ENCODE assay signal across 9 mouse cellular contexts in the genomic region with DNA sequence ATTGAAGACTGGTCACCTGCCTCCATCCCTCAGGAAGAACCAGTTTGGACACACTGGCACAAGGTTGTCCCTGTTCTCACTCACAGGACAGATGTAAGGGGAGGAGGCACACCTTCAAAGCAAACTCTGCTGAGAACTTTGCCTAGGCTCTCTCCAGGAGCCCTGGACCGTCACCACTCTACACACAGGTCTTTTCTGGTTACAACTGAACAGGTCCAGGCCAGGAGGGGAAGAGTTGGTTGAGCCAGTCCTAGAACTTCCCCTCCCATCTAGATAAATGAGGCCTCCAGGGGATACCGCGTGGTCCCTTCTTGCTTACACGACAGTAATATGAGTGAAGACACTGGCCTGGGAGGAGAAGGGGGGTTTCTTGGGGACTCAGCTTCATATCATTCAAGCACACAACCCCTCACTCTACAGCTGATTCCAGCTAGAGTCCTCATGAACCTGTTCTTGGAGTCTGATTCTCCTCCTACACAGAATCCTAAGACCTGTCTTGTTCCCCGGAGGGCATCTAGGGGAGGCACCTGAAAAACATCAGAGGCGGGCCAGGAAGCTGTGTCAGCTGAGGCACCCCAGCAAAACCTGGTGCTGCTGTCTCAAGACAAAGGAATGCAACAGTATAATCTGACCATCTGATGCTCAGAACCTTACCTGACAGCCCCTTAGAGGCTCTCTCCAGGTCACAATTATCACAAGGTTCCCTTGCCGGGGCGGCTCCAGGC. TPM values are rescaled to one million over a fixed set of nuclear protein-coding genes. Genes with fewer than 3 reads are reported as not detected.
DNase-seq lines count a peak whose midpoint lies in the region; ATAC-seq and TF ChIP-seq lines count a peak whose summit lies in the region.
"Had no signal": no experiment of that assay in that cellular context is flagged by ENCODE, and none has a peak within 500 bp of the region (broad histone marks: within the 10 kb centered on the region; RNA-seq: fewer than 3 reads in every experiment).

No protein-coding gene starts in this region.

- no peak for ATAC-seq in hindbrain, embryonic 12.5 days (ENCODE audit: low FRiP score)
- no peak for ATAC-seq in hindbrain, embryonic 11.5 days (ENCODE audit: low FRiP score)
- no peak for ATAC-seq in intestine, embryonic 14.5 days (replicated peaks; ENCODE audit: low FRiP score, low TSS enrichment, low read depth)
- ATAC-seq in liver, embryonic 13.5 days (ENCODE audit: low read depth) = peak; percentile 5; the same call in 1 of the 2 replicates

- DNase-seq in hindbrain, embryonic 11.5 days (ENCODE audit: low spot score) = no peak
- no peak for DNase-seq in intestine, embryonic 14.5 days (ENCODE audit: low spot score)
- DNase-seq in liver, embryonic 13.5 days = no peak
- no peak for DNase-seq in cerebellum, adult 9-11 months
- no peak for DNase-seq in left cerebral cortex, adult 2 months (ENCODE audit: extremely low spot score in 1 of 2, low spot score in 2 of 2)
- no peak for DNase-seq in adrenal gland, adult 2 months

- no peak for TF ChIP-seq CTCF in bone marrow, adult 2 months (IDR thresholded peaks at IDR 0.05; ENCODE audit: control insufficient read depth, insufficient read depth, low read length)
- no peak for TF ChIP-seq CTCF in left cerebral cortex, adult 2 months (IDR thresholded peaks at IDR 0.05)

- H3K27ac ChIP-seq in hindbrain, embryonic 12.5 days = no peak overlapping the region
- H3K27ac ChIP-seq in hindbrain, embryonic 11.5 days (ENCODE audit: low read depth, low read length) = no peak overlapping the region
- peak overlapping the region; percentile 96 for H3K27ac ChIP-seq in bone marrow, adult 2 months (ENCODE audit: control insufficient read depth, insufficient read depth, low read depth, low read length, poor library complexity)
- peak overlapping the region; percentile 43 for H3K27ac ChIP-seq in intestine, embryonic 14.5 days (ENCODE audit: low read depth)
- H3K27ac ChIP-seq in liver, embryonic 13.5 days = peak overlapping the region; percentile 99
- no peak overlapping the region for H3K27ac ChIP-seq in left cerebral cortex, adult 2 months

- no peak for TF ChIP-seq POLR2A in bone marrow, adult 2 months (IDR thresholded peaks at IDR 0.05; ENCODE audit: borderline replicate concordance, control insufficient read depth, low read depth, low read length)

- no peaks in the 10 kb centered on the region for H3K9me3 ChIP-seq in hindbrain, embryonic 12.5 days (replicated peaks)
- H3K9me3 ChIP-seq in hindbrain, embryonic 11.5 days (ENCODE audit: control insufficient read depth, low read length) = no peaks in the 10 kb centered on the region
- H3K9me3 ChIP-seq in intestine, embryonic 14.5 days (ENCODE audit: control insufficient read depth, low read length) = no peaks in the 10 kb centered on the region
- H3K9me3 ChIP-seq in liver, embryonic 13.5 days (replicated peaks) = no peaks in the 10 kb centered on the region

- H3K4me3 ChIP-seq in hindbrain, embryonic 12.5 days = no peak overlapping the region
- no peak overlapping the region for H3K4me3 ChIP-seq in hindbrain, embryonic 11.5 days (ENCODE audit: low read depth, low read length)
- no peak overlapping the region for H3K4me3 ChIP-seq in bone marrow, adult 2 months (replicated peaks; ENCODE audit: control insufficient read depth, low read depth, low read length)
- no peak overlapping the region for H3K4me3 ChIP-seq in intestine, embryonic 14.5 days (ENCODE audit: low read depth, low read length)
- peak overlapping the region; percentile 66 for H3K4me3 ChIP-seq in liver, embryonic 13.5 days (replicated peaks)
- H3K4me3 ChIP-seq in left cerebral cortex, adult 2 months = no peak overlapping the region

- 83% methylated on average over 8 of the region's 8 CpGs for WGBS in hindbrain, embryonic 12.5 days
- 83% methylated on average over 8 of the region's 8 CpGs for WGBS in hindbrain, embryonic 11.5 days
- 62% methylated on average over 8 of the region's 8 CpGs for WGBS in bone marrow, adult 2 months
- 65% methylated on average over 8 of the region's 8 CpGs for WGBS in intestine, embryonic 14.5 days
- 47% methylated on average over 8 of the region's 8 CpGs for WGBS in liver, embryonic 13.5 days (ENCODE audit: insufficient replicate concordance)

- no peak overlapping the region for H3K4me2 ChIP-seq in hindbrain, embryonic 12.5 days (replicated peaks)
- H3K4me2 ChIP-seq in hindbrain, embryonic 11.5 days (replicated peaks; ENCODE audit: low read depth, low read length) = no peak overlapping the region
- H3K4me2 ChIP-seq in intestine, embryonic 14.5 days (ENCODE audit: low read length) = no peak overlapping the region
- H3K4me2 ChIP-seq in liver, embryonic 13.5 days = peak overlapping the region; percentile 91

- H3K27me3 ChIP-seq in hindbrain, embryonic 12.5 days = no peaks in the 10 kb centered on the region
- no peaks in the 10 kb centered on the region for H3K27me3 ChIP-seq in hindbrain, embryonic 11.5 days (ENCODE audit: control insufficient read depth, insufficient read depth, low read length)
- no peaks in the 10 kb centered on the region for H3K27me3 ChIP-seq in intestine, embryonic 14.5 days (replicated peaks; ENCODE audit: control insufficient read depth, insufficient read depth, low read length)
- H3K27me3 ChIP-seq in liver, embryonic 13.5 days = no peaks in the 10 kb centered on the region

- H3K9ac ChIP-seq in hindbrain, embryonic 12.5 days = 0 out of 2 replicates have a peak overlapping the region, but pooled peaks have one; percentile 25
- no peak overlapping the region for H3K9ac ChIP-seq in hindbrain, embryonic 11.5 days (ENCODE audit: low read depth, low read length)
- no peak overlapping the region for H3K9ac ChIP-seq in intestine, embryonic 14.5 days (ENCODE audit: low read length)
- peak overlapping the region; percentile 85 for H3K9ac ChIP-seq in liver, embryonic 13.5 days

- peaks cover 6% of the 10 kb centered on the region; the same call in 1 of the 2 replicates for H3K36me3 ChIP-seq in hindbrain, embryonic 12.5 days
- no peaks in the 10 kb centered on the region for H3K36me3 ChIP-seq in hindbrain, embryonic 11.5 days (ENCODE audit: control insufficient read depth, insufficient read depth, low read length)
- H3K36me3 ChIP-seq in intestine, embryonic 14.5 days (ENCODE audit: control insufficient read depth, insufficient read depth, low read length) = no peaks in the 10 kb centered on the region
- H3K36me3 ChIP-seq in liver, embryonic 13.5 days = peaks cover 63% of the 10 kb centered on the region

- peaks cover 36% of the 10 kb centered on the region for H3K4me1 ChIP-seq in hindbrain, embryonic 12.5 days
- H3K4me1 ChIP-seq in hindbrain, embryonic 11.5 days (replicated peaks; ENCODE audit: control insufficient read depth, insufficient read depth, low read length) = peaks cover 7% of the 10 kb centered on the region
- peaks cover 18% of the 10 kb centered on the region for H3K4me1 ChIP-seq in bone marrow, adult 2 months (ENCODE audit: control insufficient read depth, insufficient read depth, low read length)
- H3K4me1 ChIP-seq in intestine, embryonic 14.5 days (replicated peaks; ENCODE audit: control insufficient read depth, insufficient read depth, low read length) = peaks cover 27% of the 10 kb centered on the region
- peaks cover 98% of the 10 kb centered on the region for H3K4me1 ChIP-seq in liver, embryonic 13.5 days (replicated peaks)

- intact Hi-C loops in left cerebral cortex, adult 2 months (cut with DNase I) = no loop called here

RNA-seq across cellular contexts. Expression of a gene that starts 4.6 kb away (rescaled TPM):
- 2.3 and 4.2 TPM in 2 replicates for polyA plus RNA-seq in hindbrain, embryonic 12.5 days (2016; fragmentation: Nextera tagmentation; extraction: Ambion mirVana)
- 3.4 and 3.8 TPM in 2 replicates for polyA plus RNA-seq in hindbrain, embryonic 11.5 days (2014; fragmentation: Nextera tagmentation; extraction: Ambion mirVana)
- polyA plus RNA-seq in bone marrow, adult 2 months (2011; ENCODE audit: insufficient read depth, insufficient read length, low replicate concordance, missing spikeins) = 44.8 and 74.9 TPM in 2 replicates
- polyA plus RNA-seq in intestine, embryonic 14.5 days (2014; fragmentation: Nextera tagmentation; extraction: Ambion mirVana) = 1.1 and 2.5 TPM in 2 replicates
- 39.0 and 42.3 TPM in 2 replicates for polyA plus RNA-seq in liver, embryonic 13.5 days (2015; fragmentation: Nextera tagmentation; extraction: Ambion mirVana)
- total RNA-seq in left cerebral cortex, adult 2 months (2021) = under 1 TPM in 1 of 2 experiments, not detected in 1; 0.52 TPM
- 1 to 10 TPM in 1 of 2 experiments, under 1 TPM in 1; 0.58 to 1.3 TPM for total RNA-seq in adrenal gland, adult 2 months (2021)
- polyA plus RNA-seq in adrenal gland, adult 2 months (2012; rRNA removed) = 0.86 and 0.99 TPM in 2 replicates

RNA-seq across cellular contexts. Expression of a gene that starts 7.4 kb away (rescaled TPM):
- polyA plus RNA-seq in hindbrain, embryonic 12.5 days (2016; fragmentation: Nextera tagmentation; extraction: Ambion mirVana) = 1.3 TPM in 2 replicates
- polyA plus RNA-seq in hindbrain, embryonic 11.5 days (2014; fragmentation: Nextera tagmentation; extraction: Ambion mirVana) = 0.40 and 0.65 TPM in 2 replicates
- polyA plus RNA-seq in bone marrow, adult 2 months (2011; ENCODE audit: insufficient read depth, insufficient read length, low replicate concordance, missing spikeins) = 4.4 and 13.1 TPM in 2 replicates
- polyA plus RNA-seq in intestine, embryonic 14.5 days (2014; fragmentation: Nextera tagmentation; extraction: Ambion mirVana) = 16.9 and 24.5 TPM in 2 replicates
- 3.0 and 3.2 TPM in 2 replicates for polyA plus RNA-seq in liver, embryonic 13.5 days (2015; fragmentation: Nextera tagmentation; extraction: Ambion mirVana)
- not detected for total RNA-seq in left cerebral cortex, adult 2 months (2021)
- not detected for total RNA-seq in adrenal gland, adult 2 months (2021)
- polyA plus RNA-seq in adrenal gland, adult 2 months (2012; rRNA removed) = not detected in 2 replicates
- polyA plus RNA-seq: neural tube, embryonic 11.5 days had no signal

RNA-seq across cellular contexts. Expression of a gene that starts 28.7 kb away (rescaled TPM):
- polyA plus RNA-seq in hindbrain, embryonic 12.5 days (2016; fragmentation: Nextera tagmentation; extraction: Ambion mirVana) = 51.0 and 54.4 TPM in 2 replicates
- 55.8 and 57.1 TPM in 2 replicates for polyA plus RNA-seq in hindbrain, embryonic 11.5 days (2014; fragmentation: Nextera tagmentation; extraction: Ambion mirVana)
- 12.8 and 21.7 TPM in 2 replicates for polyA plus RNA-seq in bone marrow, adult 2 months (2011; ENCODE audit: insufficient read depth, insufficient read length, low replicate concordance, missing spikeins)
- 37.3 and 38.6 TPM in 2 replicates for polyA plus RNA-seq in intestine, embryonic 14.5 days (2014; fragmentation: Nextera tagmentation; extraction: Ambion mirVana)
- polyA plus RNA-seq in liver, embryonic 13.5 days (2015; fragmentation: Nextera tagmentation; extraction: Ambion mirVana) = 23.4 and 35.2 TPM in 2 replicates
- 10 to 100 TPM; 46.7 to 50.1 TPM for total RNA-seq in left cerebral cortex, adult 2 months (2021)
- 10 to 100 TPM; 31.8 to 44.5 TPM for total RNA-seq in adrenal gland, adult 2 months (2021)
- 31.4 and 33.8 TPM in 2 replicates for polyA plus RNA-seq in adrenal gland, adult 2 months (2012; rRNA removed)

RNA-seq across cellular contexts. Expression of a gene that starts 28.9 kb away (rescaled TPM):
- polyA plus RNA-seq in hindbrain, embryonic 12.5 days (2016; fragmentation: Nextera tagmentation; extraction: Ambion mirVana) = 31.8 and 34.7 TPM in 2 replicates
- 16.0 and 19.9 TPM in 2 replicates for polyA plus RNA-seq in hindbrain, embryonic 11.5 days (2014; fragmentation: Nextera tagmentation; extraction: Ambion mirVana)
- polyA plus RNA-seq in bone marrow, adult 2 months (2011; ENCODE audit: insufficient read depth, insufficient read length, low replicate concordance, missing spikeins) = 17.4 and 40.9 TPM in 2 replicates
- polyA plus RNA-seq in intestine, embryonic 14.5 days (2014; fragmentation: Nextera tagmentation; extraction: Ambion mirVana) = 18.5 and 20.7 TPM in 2 replicates
- polyA plus RNA-seq in liver, embryonic 13.5 days (2015; fragmentation: Nextera tagmentation; extraction: Ambion mirVana) = 9.9 and 10.2 TPM in 2 replicates
- 10 to 100 TPM; 27.1 to 29.4 TPM for total RNA-seq in left cerebral cortex, adult 2 months (2021)
- total RNA-seq in adrenal gland, adult 2 months (2021) = 10 to 100 TPM; 20.8 to 28.3 TPM
- polyA plus RNA-seq in adrenal gland, adult 2 months (2012; rRNA removed) = 22.4 and 25.4 TPM in 2 replicates

RNA-seq across cellular contexts. Expression of a gene that starts 46.2 kb away (rescaled TPM):
- 0.05 and 0.12 TPM in 2 replicates for polyA plus RNA-seq in hindbrain, embryonic 12.5 days (2016; fragmentation: Nextera tagmentation; extraction: Ambion mirVana)
- 0.09 TPM in 1 of 2 replicates, not detected in the other for polyA plus RNA-seq in hindbrain, embryonic 11.5 days (2014; fragmentation: Nextera tagmentation; extraction: Ambion mirVana)
- 0.57 TPM in 1 of 2 replicates, not detected in the other for polyA plus RNA-seq in bone marrow, adult 2 months (2011; ENCODE audit: insufficient read depth, insufficient read length, low replicate concordance, missing spikeins)
- 32.9 and 44.8 TPM in 2 replicates for polyA plus RNA-seq in intestine, embryonic 14.5 days (2014; fragmentation: Nextera tagmentation; extraction: Ambion mirVana)
- 0.36 and 0.46 TPM in 2 replicates for polyA plus RNA-seq in liver, embryonic 13.5 days (2015; fragmentation: Nextera tagmentation; extraction: Ambion mirVana)
- under 1 TPM; 0.36 to 0.79 TPM for total RNA-seq in left cerebral cortex, adult 2 months (2021)
- total RNA-seq in adrenal gland, adult 2 months (2021) = under 1 TPM in 1 of 2 experiments, not detected in 1; 0.35 TPM
- 0.13 and 0.47 TPM in 2 replicates for polyA plus RNA-seq in adrenal gland, adult 2 months (2012; rRNA removed)

Comparison
In these comparisons a context has a peak if more than half of its experiments do, and no peak if none do; other contexts are left out.
1. H3K9ac ChIP-seq: peak in hindbrain, embryonic 12.5 days (single experiment) and liver, embryonic 13.5 days (single experiment); none in hindbrain, embryonic 11.5 days (single experiment) and intestine, embryonic 14.5 days (single experiment).
2. H3K27ac ChIP-seq: peak in bone marrow, adult 2 months (single experiment), intestine, embryonic 14.5 days (single experiment) and liver, embryonic 13.5 days (single experiment); none in hindbrain, embryonic 12.5 days (single experiment), hindbrain, embryonic 11.5 days (single experiment) and left cerebral cortex, adult 2 months (single experiment).